Comparison of ENCODE assay signal across 8 mouse cellular contexts in genomic region chrX:71601052-71601611, GRCm38 (mm10). TPM values are rescaled to one million over a fixed set of nuclear protein-coding genes. Genes with fewer than 3 reads are reported as not detected.
A peak's percentile ranks its signal among the peaks of the same experiment; 100 is the strongest.
DNase-seq lines count a peak whose midpoint lies in the region; ATAC-seq and TF ChIP-seq lines count a peak whose summit lies in the region.

No protein-coding gene starts in this region.

- H3K36me3 ChIP-seq in C2C12 (ENCODE audit: control insufficient read depth, insufficient read depth) = no peaks in the 10 kb centered on the region
- no peaks in the 10 kb centered on the region for H3K36me3 ChIP-seq in heart, adult 2 months (ENCODE audit: control insufficient read depth, insufficient read depth, low read length)
- no peaks in the 10 kb centered on the region for H3K36me3 ChIP-seq in kidney, adult 2 months (ENCODE audit: control insufficient read depth, insufficient read depth, low read length)
- no peaks in the 10 kb centered on the region for H3K36me3 ChIP-seq in midbrain, embryonic 16.5 days (ENCODE audit: control insufficient read depth, insufficient read depth, low read length)
- no peaks in the 10 kb centered on the region for H3K36me3 ChIP-seq in stomach, embryonic 15.5 days

- intact Hi-C loops in heart, adult 2 months (cut with DNase I) = loop anchor here (1.0 kb wide), 1 partner anchor 176 kb away; no protein-coding TSS in a partner anchor

- H3K4me1 ChIP-seq in heart, adult 2 months (ENCODE audit: control insufficient read depth, insufficient read depth, low read length) = no peaks in the 10 kb centered on the region
- H3K4me1 ChIP-seq in kidney, adult 2 months (ENCODE audit: control insufficient read depth, insufficient read depth, low read length) = no peaks in the 10 kb centered on the region
- H3K4me1 ChIP-seq in midbrain, embryonic 16.5 days (ENCODE audit: control insufficient read depth, insufficient read depth, low read length) = peaks cover 2% of the 10 kb centered on the region; the same call in 1 of the 2 replicates
- no peaks in the 10 kb centered on the region for H3K4me1 ChIP-seq in stomach, embryonic 15.5 days

- ATAC-seq in midbrain, embryonic 16.5 days = peak; percentile 90
- ATAC-seq in stomach, embryonic 15.5 days (ENCODE audit: insufficient read depth, low FRiP score, low read depth) = peak; percentile 75; the same call in 1 of the 2 replicates

- no peaks in the 10 kb centered on the region for H3K27me3 ChIP-seq in C2C12 (ENCODE audit: control insufficient read depth, insufficient read depth, insufficient read length)
- H3K27me3 ChIP-seq in heart, adult 2 months (ENCODE audit: control insufficient read depth, insufficient read depth, low read length) = no peaks in the 10 kb centered on the region
- no peaks in the 10 kb centered on the region for H3K27me3 ChIP-seq in kidney, adult 2 months (replicated peaks; ENCODE audit: control insufficient read depth, insufficient read depth, low read length)
- no peaks in the 10 kb centered on the region for H3K27me3 ChIP-seq in midbrain, embryonic 16.5 days (ENCODE audit: control insufficient read depth, insufficient read depth, low read depth, low read length)
- no peaks in the 10 kb centered on the region; the same call in 1 of the 2 replicates for H3K27me3 ChIP-seq in stomach, embryonic 15.5 days (replicated peaks)

- no peak for TF ChIP-seq POLR2A in heart, adult 2 months (IDR thresholded peaks at IDR 0.05; ENCODE audit: insufficient read depth, low read depth, low read length)
- no peak for TF ChIP-seq POLR2A in kidney, adult 2 months (IDR thresholded peaks at IDR 0.05; ENCODE audit: low read depth, low read length)

- TF ChIP-seq CTCF in C2C12 (IDR thresholded peaks at IDR 0.05; ENCODE audit: control insufficient read depth, insufficient read depth, insufficient read length) = peak; percentile 74
- TF ChIP-seq CTCF in heart, adult 2 months (IDR thresholded peaks at IDR 0.05) = peak; percentile 77
- TF ChIP-seq CTCF in kidney, adult 2 months (conservative IDR thresholded peaks at IDR 0.05; ENCODE audit: insufficient read depth, insufficient read length, low read depth, low read length) = peak; percentile 54

- TF ChIP-seq EP300 in heart, adult 2 months (IDR thresholded peaks at IDR 0.05; ENCODE audit: insufficient read depth, low read depth, low read length) = no peak

- H3ac ChIP-seq in C2C12 (ENCODE audit: control insufficient read depth, insufficient read length, low read depth) = no peak overlapping the region

- H3K4me2 ChIP-seq in midbrain, embryonic 16.5 days (ENCODE audit: low read length) = peak overlapping the region; percentile 60
- peak overlapping the region; percentile 49 for H3K4me2 ChIP-seq in stomach, embryonic 15.5 days

- no peaks in the 10 kb centered on the region for H3K79me2 ChIP-seq in C2C12 (ENCODE audit: control insufficient read depth, insufficient read depth)
- H3K79me2 ChIP-seq in heart, adult 2 months (replicated peaks; ENCODE audit: control insufficient read depth, insufficient read depth, low read length) = no peaks in the 10 kb centered on the region

- WGBS in heart, adult 2 months = 12% methylated on average over 25 of the region's 25 CpGs
- 3% methylated on average over 18 of the region's 25 CpGs for WGBS in kidney, adult 2 months
- WGBS in midbrain, embryonic 16.5 days = 20% methylated on average over 22 of the region's 25 CpGs
- WGBS in stomach, embryonic 15.5 days = 16% methylated on average over 24 of the region's 25 CpGs

- H3K9me3 ChIP-seq in midbrain, embryonic 16.5 days (replicated peaks; ENCODE audit: control insufficient read depth, low read length, poor library complexity, severe bottlenecking) = no peaks in the 10 kb centered on the region
- H3K9me3 ChIP-seq in stomach, embryonic 15.5 days = no peaks in the 10 kb centered on the region

- H3K27ac ChIP-seq in heart, adult 2 months = no peak overlapping the region
- no peak overlapping the region for H3K27ac ChIP-seq in kidney, adult 2 months (ENCODE audit: insufficient read depth, low read depth, low read length)
- 0 out of 2 replicates have a peak overlapping the region, but pooled peaks have one; percentile 33 for H3K27ac ChIP-seq in midbrain, embryonic 16.5 days (ENCODE audit: low read length)
- H3K27ac ChIP-seq in stomach, embryonic 15.5 days = no peak overlapping the region

- peak; percentile 6 for DNase-seq in adrenal gland, adult 8-10 months
- peak; percentile 82 for DNase-seq in embryo, embryonic 11 days
- peak; percentile 41 to 59 for DNase-seq in heart, adult 2 months
- peak; percentile 71 for DNase-seq in kidney, adult 2 months
- peak; percentile 67 for DNase-seq in liver

- no peak overlapping the region for H3K4me3 ChIP-seq in C2C12 (ENCODE audit: insufficient read depth, poor library complexity, severe bottlenecking)
- no peak overlapping the region for H3K4me3 ChIP-seq in heart, adult 2 months
- peak overlapping the region; percentile 20; the same call in 1 of the 2 replicates for H3K4me3 ChIP-seq in kidney, adult 2 months (ENCODE audit: insufficient read depth, low read depth, low read length)
- peak overlapping the region; percentile 32 for H3K4me3 ChIP-seq in midbrain, embryonic 16.5 days (ENCODE audit: low read depth, low read length)
- H3K4me3 ChIP-seq in stomach, embryonic 15.5 days (replicated peaks) = peak overlapping the region; percentile 23; the same call in 1 of the 2 replicates

- no peaks in the 10 kb centered on the region for H3K79me3 ChIP-seq in C2C12 (ENCODE audit: low read depth)

- H3K9ac ChIP-seq in heart, adult 2 months (ENCODE audit: low read depth, low read length) = no peak overlapping the region
- no peak overlapping the region for H3K9ac ChIP-seq in midbrain, embryonic 16.5 days (ENCODE audit: low read depth, low read length)
- no peak overlapping the region for H3K9ac ChIP-seq in stomach, embryonic 15.5 days

TF ChIP-seq in C2C12, 6 proteins besides CTCF, POLR2A, EP300 and RAD21:
- TF ChIP-seq MAX (IDR thresholded peaks at IDR 0.05) = no peak
- TF ChIP-seq MYOD1 (IDR thresholded peaks at IDR 0.05; ENCODE audit: control insufficient read depth, insufficient read length, low read depth) = no peak
- no peak for TF ChIP-seq MYOG (IDR thresholded peaks at IDR 0.05; ENCODE audit: control insufficient read depth, extremely low read depth, insufficient read length)
- no peak for TF ChIP-seq USF1 (IDR thresholded peaks at IDR 0.05; ENCODE audit: low read depth)
- TF ChIP-seq CEBPB (IDR thresholded peaks at IDR 0.05; ENCODE audit: low read depth) = no peak
- TF ChIP-seq FOSL1 (IDR thresholded peaks at IDR 0.05; ENCODE audit: insufficient read depth, low read length, poor library complexity, severe bottlenecking) = no peak

RNA-seq across cellular contexts. Expression of gene Hmgb3, which starts 45.4 kb away (rescaled TPM):
- polyA plus RNA-seq in C2C12 (2012; fragmentation: generic; extraction: Trizol) = 68.1 TPM
- 100 to 1,000 TPM; 168 to 275 (median 198) TPM for total RNA-seq in adrenal gland, adult 8-10 months (2022)
- total RNA-seq in heart, adult 2 months (2021) = 10 to 100 TPM; 60.9 to 79.4 TPM
- 23.8 and 35.4 TPM in 2 replicates for polyA plus RNA-seq in heart, adult 2 months (2012; rRNA removed)
- 15.0 and 17.0 TPM in 2 replicates for polyA plus RNA-seq in kidney, adult 2 months (2012; rRNA removed)
- 517 and 566 TPM in 2 replicates for polyA plus RNA-seq in midbrain, embryonic 16.5 days (2015; fragmentation: Nextera tagmentation; extraction: Ambion mirVana)
- 196 and 209 TPM in 2 replicates for polyA plus RNA-seq in stomach, embryonic 15.5 days (2015; fragmentation: Nextera tagmentation; extraction: Ambion mirVana)

Comparison
In these comparisons a context has a peak if more than half of its experiments do, and no peak if none do; other contexts are left out.
1. H3K4me3 ChIP-seq: peak in kidney, adult 2 months (single experiment), midbrain, embryonic 16.5 days (single experiment) and stomach, embryonic 15.5 days (single experiment); none in C2C12 (single experiment) and heart, adult 2 months (single experiment).
2. DNase-seq: peak in every context shown above with its lines; median percentile 82 in embryo, embryonic 11 days; 71 in kidney, adult 2 months; 67 in liver; 50 in heart, adult 2 months; 6 in adrenal gland, adult 8-10 months.
3. Peak in every context shown above with its lines, with median percentiles within 50 percentile points of each other: CTCF ChIP-seq.